Mouse (Mus musculus): ENCODE results near the gene Gtsf1.
A peak's percentile ranks its signal among the peaks of the same experiment; 100 is the strongest.
"Not testable (repeated sequence)": the region's sequence is repeated elsewhere in the genome, so short reads cannot be mapped to it uniquely, and the experiment has no call there.

Gtsf1 gene

GRCm38 (mm10) chr15:103430241-103430640 lies at the start of gene Gtsf1:
Gene Gtsf1, minus strand, starts transcription at chr15:103430470.
- DNase-seq (ENCODE audit: low spot score in 2 of 2) = no peak

- no peak for DNase-seq (ENCODE audit: low spot score in 2 of 2)
Observed at GRCm38 (mm10) chr15:103479080-103479606, 48.9 kb upstream of the Gtsf1 start.

GRCm38 (mm10) chr15:103473769-103474168 lies 43.5 kb upstream of the Gtsf1 start:
- DNase-seq (ENCODE audit: low spot score in 2 of 2) = no peak

- DNase-seq (ENCODE audit: low spot score in 2 of 2) = no peak
Observed at GRCm38 (mm10) chr15:103473182-103473581, 42.9 kb upstream of the Gtsf1 start.

- no peak for DNase-seq (ENCODE audit: low spot score in 2 of 2)
Observed at GRCm38 (mm10) chr15:103472265-103472664, 42.0 kb upstream of the Gtsf1 start.

- no peak for DNase-seq (ENCODE audit: low spot score in 2 of 2)
Observed at GRCm38 (mm10) chr15:103471488-103472194, 41.4 kb upstream of the Gtsf1 start.

- DNase-seq (ENCODE audit: low spot score in 2 of 2) = no peak
Observed at GRCm38 (mm10) chr15:103462539-103463261, 32.4 kb upstream of the Gtsf1 start.

DNA sequence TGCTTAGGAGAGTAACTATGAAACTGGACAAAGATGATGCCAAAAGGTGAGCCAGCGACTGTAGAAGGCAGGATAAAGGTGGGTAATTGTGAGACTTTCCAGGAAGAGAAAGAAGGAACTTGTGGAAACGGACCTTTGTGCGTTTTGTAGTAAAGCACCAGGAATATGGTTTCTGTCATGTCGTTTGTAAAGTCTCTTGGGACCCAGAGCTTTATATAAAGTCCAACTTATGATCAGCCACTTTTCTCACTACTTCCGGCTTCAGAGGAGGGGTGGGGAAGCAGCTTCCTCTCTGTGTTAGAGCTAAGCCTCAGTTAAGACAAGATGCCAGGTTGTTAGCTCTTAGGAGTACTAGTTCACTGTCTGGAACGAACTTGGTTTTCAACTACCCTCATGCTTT lies 24.2 kb upstream of the Gtsf1 start:
- DNase-seq (ENCODE audit: low spot score in 2 of 2) = no peak

- peak; percentile 3 to 12 for DNase-seq (ENCODE audit: low spot score in 2 of 2)
Observed at GRCm38 (mm10) chr15:103453551-103454218, 23.4 kb upstream of the Gtsf1 start, which contains the start of gene Nckap1l. Gene Nckap1l, plus strand, starts transcription at chr15:103453794.

DNA sequence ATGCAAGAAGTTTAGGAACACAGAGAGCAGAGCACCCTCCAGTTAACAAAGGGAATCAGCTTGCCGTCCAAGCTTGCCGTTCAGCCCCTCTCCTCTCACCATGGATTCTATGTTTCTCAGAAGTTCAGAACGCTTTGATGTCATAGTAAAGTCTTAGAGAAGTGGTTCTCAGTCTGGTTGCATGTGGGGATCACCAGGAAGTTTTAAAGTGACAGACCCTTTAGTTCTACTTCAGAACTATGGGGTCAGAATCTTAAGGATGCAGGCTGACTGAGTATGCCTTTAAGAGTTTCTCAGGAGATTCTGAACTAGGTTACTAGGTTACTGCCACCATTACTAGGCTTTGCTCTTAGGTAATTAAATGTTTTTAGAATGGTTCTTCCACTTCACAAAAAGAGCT lies 18.1 kb upstream of the Gtsf1 start, which contains the start of gene Gtsf2:
Gene Gtsf2 (minus strand): TSS at position 101 of the 400 bp plus-strand sequence.
- DNase-seq (ENCODE audit: low spot score in 2 of 2) = no peak

DNA sequence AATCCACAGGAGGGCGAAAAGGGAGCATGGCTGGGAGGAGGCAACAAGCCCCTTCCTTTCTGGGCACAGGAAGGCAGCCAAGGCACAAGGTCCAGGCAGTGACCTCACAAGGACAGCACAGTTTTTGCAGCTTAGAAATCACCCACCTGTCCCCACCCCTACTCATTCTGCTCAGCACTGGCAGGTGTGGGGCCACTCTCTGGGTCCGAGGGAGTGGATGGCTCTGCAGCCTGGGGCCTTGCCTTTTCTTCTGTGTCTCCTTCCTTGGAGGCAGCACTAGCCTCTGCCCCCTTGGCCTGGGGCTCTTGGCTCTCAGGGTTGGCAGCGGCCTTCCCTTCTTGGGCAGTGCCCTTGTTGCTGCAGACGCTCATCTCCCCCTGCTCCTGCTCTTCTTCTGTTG lies 15.7 kb upstream of the Gtsf1 start:
- not testable (repeated sequence) for DNase-seq (ENCODE audit: low spot score in 2 of 2)

- DNase-seq (ENCODE audit: low spot score in 2 of 2) = no peak
Observed at GRCm38 (mm10) chr15:103427017-103427416, 3.3 kb downstream of the Gtsf1 start.

DNA sequence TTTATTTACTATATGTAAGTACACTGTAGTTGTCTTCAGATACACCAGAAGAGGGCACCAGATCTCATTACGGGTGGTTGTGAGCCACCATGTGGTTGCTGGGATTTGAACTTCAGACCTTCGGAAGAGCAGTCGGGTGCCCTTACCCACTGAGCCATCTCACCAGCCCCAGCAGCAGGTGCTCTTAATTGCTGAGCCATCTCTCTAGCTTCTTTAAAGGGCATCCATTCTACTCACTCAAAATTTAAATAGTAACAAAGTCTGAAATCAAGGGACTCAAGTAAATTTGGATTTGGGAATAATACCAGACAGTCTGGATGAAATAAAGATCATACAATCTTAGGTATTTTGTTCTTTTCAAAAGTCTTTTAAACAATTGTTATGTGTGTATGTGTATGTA lies 24.7 kb downstream of the Gtsf1 start:
- not testable (repeated sequence) for DNase-seq (ENCODE audit: low spot score in 2 of 2)

- no peak for DNase-seq (ENCODE audit: low spot score in 2 of 2)
Observed at GRCm38 (mm10) chr15:103401361-103401760, 28.9 kb downstream of the Gtsf1 start.

- DNase-seq (ENCODE audit: low spot score in 2 of 2) = no peak
Observed at GRCm38 (mm10) chr15:103393577-103393976, 36.7 kb downstream of the Gtsf1 start.

GRCm38 (mm10) chr15:103388556-103389145 lies 41.6 kb downstream of the Gtsf1 start:
- DNase-seq (ENCODE audit: low spot score in 2 of 2) = no peak

DNA sequence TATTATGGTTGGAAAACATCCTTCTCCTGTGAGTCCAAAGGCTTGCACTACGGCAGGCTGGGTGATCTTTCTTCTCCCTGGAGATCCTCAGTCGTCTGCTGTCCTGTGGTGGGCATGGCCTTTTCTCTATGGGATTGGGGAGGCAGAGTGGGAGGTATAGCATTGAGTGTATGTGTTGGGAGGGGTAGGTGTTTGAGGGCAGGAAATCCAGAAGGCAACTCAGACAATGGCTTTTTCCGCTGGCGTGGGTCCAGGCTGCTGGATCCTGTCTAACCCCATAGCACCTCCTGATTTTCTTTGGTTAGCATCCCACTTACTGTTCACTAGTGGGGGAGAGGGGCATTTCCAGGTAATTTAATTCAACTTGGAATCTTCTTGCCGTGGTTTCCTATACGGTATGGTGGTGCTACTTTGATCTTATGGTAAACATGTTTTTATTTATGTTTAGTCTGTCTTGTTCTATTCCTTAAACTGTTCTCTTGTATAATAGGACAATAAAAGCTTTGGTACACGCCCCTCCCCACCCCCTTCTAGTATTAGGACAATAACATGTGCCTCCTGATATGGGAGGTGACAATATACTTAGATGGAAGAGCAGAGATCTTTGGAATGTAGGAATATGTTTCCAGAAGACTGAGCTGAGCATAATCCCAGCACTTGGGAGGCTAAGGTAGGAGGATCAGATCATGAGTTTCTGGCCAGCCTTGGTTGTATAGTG lies 46.3 kb downstream of the Gtsf1 start:
- DNase-seq (ENCODE audit: low spot score in 2 of 2) = no peak

- peak in 1 of 2 experiments; percentile 55 for DNase-seq (ENCODE audit: low spot score in 2 of 2)
Observed at GRCm38 (mm10) chr15:103382795-103383406, 47.4 kb downstream of the Gtsf1 start.

GRCm38 (mm10) chr15:103382075-103382474 lies 48.2 kb downstream of the Gtsf1 start:
- no peak for DNase-seq (ENCODE audit: low spot score in 2 of 2)

GRCm38 (mm10) chr15:103378665-103379356 lies 51.5 kb downstream of the Gtsf1 start:
- DNase-seq (ENCODE audit: low spot score in 2 of 2) = no peak
